Mouse (Mus musculus) T-cell, adult 66 days (primary cell): ENCODE data around the gene Zfp651. TPM values are rescaled to one million over a fixed set of nuclear protein-coding genes. Genes with fewer than 3 reads are reported as not detected.

ENCODE experiments used
- total RNA-seq, 2 experiments: library from RNA; stranded (reverse); gene quantifications; 3 replicates in 1 of 2; 4 replicates in 1 of 2; pipeline ENCODE4 v1.2.4; 2023

The Zfp651 gene
- total RNA-seq: 1 to 10 TPM; 1.8 to 2.2 TPM

DNA sequence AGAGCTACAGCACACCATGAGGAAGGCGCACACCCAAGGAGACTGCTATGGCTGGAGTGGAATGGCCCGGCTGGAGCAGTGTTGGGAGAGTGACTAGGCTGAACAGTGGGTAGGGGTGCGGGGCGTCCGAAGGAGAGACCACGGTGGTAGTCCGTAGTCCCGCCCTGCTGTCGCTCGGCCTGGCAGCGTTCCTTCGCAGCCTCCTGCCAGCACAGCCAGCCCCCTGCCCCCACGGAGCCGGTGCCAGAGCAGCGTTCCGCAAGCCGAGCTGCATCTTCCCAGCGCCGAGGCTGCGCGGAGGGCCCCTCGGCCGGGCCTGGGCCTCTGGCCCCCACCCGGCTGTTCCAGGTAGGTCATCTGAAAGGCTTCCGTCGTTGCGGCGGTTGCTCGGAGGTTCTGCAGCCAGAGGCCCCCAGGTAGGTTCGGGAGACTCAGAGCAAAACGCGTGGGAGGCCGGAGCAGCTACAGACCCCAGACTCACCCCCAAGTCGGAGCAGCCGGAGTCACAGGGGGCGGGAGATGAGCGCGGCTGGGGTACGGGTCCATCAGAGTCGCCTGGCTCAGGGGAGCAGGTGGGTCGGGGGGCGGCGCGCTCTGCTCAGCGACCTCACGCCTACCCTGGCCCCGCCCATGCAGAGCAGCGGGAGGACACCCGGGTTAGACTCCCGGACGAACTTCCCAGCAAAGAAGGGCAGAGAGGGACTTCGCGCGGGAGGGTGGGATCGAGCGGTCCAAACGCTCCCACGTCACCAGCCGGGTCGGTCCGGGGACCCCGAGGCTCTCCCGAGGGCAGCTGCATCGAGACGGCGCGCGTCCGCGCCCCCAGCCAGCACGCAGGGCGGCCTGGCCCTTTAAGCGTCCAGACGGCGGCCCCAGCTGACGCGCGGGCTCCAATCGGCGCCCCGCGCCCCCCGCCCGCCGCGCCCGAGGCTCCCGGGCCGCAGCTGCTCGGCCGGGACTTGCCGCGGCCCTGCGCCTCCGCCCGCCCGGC is at the start of gene Zfp651:
Gene Zfp651 (plus strand): TSS at position 240 of the 991 bp plus-strand sequence.

DNA sequence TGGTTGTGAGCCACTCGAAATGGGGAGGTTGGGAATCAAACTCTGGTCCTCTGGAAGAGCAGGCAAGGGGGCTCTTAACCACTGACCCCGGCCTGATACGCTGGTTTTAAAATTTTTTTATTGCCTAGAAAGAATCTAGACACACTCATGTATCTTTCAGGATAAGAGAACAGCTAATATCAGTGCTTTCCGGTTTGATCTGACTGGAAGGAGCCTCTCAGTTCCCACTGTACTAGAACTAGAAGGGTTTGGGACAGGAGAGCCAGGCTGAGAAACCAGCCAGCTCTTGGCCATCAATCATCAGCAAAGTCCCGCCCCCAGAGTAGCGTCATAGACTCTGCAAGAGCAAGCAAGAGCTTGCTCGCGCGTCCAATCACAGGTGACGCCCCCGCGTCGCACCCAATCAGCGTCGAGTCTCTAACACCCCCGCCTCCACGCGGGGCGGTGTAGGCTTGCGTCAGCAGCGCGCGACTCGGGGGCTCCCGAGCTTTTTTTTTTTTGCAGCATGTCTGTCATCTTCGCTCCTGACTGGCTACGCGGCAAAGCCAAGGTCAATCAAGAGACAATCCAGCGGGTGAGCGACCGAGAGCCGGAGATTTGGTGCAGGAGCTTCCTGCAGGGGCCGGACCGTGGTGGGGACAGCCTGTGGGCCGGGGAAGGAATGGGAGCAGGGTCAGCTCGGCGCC is 49.1 kb upstream of the Zfp651 start, which contains the start of gene Ss18l2:
Gene Ss18l2 (plus strand): TSS at position 432 of the 686 bp plus-strand sequence.

DNA sequence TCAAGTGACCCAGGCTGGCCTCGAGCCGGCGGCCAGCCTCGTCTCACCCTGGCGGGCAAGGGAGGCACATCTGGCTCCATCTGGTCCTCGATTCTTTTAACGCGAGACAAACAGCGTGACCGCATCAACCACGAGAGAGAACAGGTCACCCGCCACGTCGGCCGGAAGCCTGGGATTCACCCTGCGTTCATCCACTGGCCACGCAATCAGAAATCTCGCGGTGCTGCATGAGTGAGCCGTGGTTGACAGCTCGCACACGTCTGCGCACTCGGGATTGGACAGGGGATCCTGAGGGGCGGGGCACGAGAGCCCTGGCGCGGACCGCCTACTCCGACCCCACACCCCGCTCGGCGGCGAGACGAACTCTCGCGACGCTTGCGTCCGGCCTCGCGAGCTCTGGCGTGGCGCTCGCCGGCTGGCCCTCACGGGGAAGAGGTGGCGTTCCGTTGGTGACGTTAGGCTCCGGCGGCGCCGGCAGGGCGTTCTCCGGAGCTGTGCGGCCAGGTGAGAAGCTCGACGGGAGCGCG is 40.3 kb upstream of the Zfp651 start, which contains the start of gene Nktr:
Gene Nktr (plus strand): TSS at position 378 of the 527 bp plus-strand sequence.

DNA sequence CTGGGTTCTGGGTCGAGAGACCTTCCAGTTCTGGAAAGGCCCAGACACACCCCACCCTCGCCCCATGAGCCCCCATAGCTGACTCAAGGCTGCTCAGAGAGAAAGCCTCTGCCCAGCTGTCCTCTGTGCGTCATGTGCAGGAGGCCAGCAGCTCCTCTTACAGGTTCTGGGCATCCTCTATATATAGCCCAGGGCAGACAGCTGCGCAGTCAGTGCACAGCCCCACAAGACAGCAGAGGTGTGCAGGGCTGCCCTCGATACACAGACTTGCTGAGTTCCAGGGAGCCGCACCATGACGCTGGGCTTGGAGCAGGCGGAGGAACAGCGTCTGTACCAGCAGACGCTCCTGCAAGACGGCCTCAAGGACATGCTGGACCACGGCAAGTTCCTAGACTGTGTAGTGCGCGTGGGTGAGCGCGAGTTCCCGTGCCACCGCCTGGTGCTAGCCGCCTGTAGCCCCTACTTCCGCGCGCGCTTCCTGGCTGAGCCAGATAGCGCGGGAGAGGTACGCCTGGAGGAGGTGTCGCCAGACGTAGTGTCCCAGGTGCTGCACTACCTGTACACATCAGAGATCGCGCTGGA is 18.4 kb downstream of the Zfp651 start, which contains the start of gene Klhl40:
Gene Klhl40 (plus strand): TSS at position 124 of the 582 bp plus-strand sequence.

DNA sequence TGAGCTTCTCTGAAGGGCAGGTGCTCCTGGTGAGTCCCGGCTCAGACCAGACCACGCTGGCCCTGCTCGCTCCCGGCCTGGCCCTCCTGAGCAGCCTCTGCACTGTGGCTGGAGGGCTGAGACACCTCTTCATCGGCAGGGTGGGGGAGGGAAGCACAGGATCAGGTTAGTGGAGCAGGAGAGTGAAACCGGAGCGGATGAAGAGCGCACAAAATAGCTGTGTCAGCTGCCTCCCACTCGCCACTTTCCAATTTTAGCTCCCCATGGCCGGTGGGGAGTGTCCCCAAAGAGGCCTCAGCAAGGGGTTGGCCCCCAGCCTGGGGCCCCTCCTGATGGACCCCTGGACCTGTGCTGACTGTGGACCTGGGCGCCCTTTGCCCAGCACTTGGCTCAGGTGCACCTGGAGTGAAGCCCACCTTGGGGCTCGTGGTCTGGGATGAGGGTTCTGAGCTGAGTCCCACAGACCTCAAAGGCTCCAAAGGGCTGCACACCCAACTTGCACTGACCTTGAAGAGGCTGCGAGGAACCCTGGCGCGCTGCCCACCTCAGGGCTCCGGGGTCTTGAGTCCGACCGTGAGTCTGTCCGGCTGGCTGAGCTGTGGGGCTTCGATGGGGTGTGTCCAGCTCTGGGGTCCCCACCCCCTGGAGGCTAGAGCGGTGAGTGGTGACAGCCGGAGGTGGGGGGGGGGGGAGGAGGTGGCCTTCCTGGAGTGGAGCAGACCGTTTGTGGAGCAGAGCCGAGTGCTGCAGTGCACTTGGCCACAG is 32.8 kb downstream of the Zfp651 start, which contains the start of gene Hhatl:
Gene Hhatl (minus strand): TSS at position 751 of the 765 bp plus-strand sequence.

Other genes starting within 250 kb of the Zfp651 start
- gene Lyzl4, start 117.2 kb upstream of the Zfp651 start, total RNA-seq: not detected
- 100 to 1,000 TPM; 103 to 106 TPM for gene Vipr1, start 116.6 kb upstream of the Zfp651 start, total RNA-seq
- gene Sec22c, start 53.8 kb upstream of the Zfp651 start, total RNA-seq: 10 to 100 TPM; 31.7 to 42.8 TPM
- gene Ss18l2, start 49.0 kb upstream of the Zfp651 start, total RNA-seq: 10 to 100 TPM; 13.8 to 17.4 TPM
- 100 to 1,000 TPM; 247 to 264 TPM for gene Nktr, start 40.2 kb upstream of the Zfp651 start, total RNA-seq
- gene Klhl40, start 18.3 kb downstream of the Zfp651 start, total RNA-seq: not detected
- not detected for gene Hhatl, start 33.2 kb downstream of the Zfp651 start, total RNA-seq
- gene Ccdc13, start 80.1 kb downstream of the Zfp651 start, total RNA-seq: not detected
- 10 to 100 TPM; 34.2 to 37.4 TPM for gene Higd1a, start 99.0 kb downstream of the Zfp651 start, total RNA-seq
- gene Ackr2, start 139.0 kb downstream of the Zfp651 start, total RNA-seq: not detected
- not detected for gene Cyp8b1, start 157.0 kb downstream of the Zfp651 start, total RNA-seq
- not detected for gene Fam198a, start 191.7 kb downstream of the Zfp651 start, total RNA-seq
- under 1 TPM in 1 of 2 experiments, not detected in 1; 0.23 TPM for gene Pomgnt2, start 237.8 kb downstream of the Zfp651 start, total RNA-seq